ENCODE assay signal across 8 mouse cellular contexts in genomic region chr10:5805731-5806307, GRCm38 (mm10). TPM values are rescaled to one million over a fixed set of nuclear protein-coding genes. Genes with fewer than 3 reads are reported as not detected.
DNase-seq lines count a peak whose midpoint lies in the region; ATAC-seq and TF ChIP-seq lines count a peak whose summit lies in the region.

No protein-coding gene starts in this region.

- TF ChIP-seq CTCF in cerebellum, adult 2 months (IDR thresholded peaks at IDR 0.05; ENCODE audit: borderline replicate concordance, insufficient read depth, low read depth, low read length), result no peak
- no peak for TF ChIP-seq CTCF in lung, adult 2 months (IDR thresholded peaks at IDR 0.05; ENCODE audit: insufficient read depth, low read length)

- peak; percentile 67; the same call in 1 of the 2 replicates for TF ChIP-seq POLR2A in cerebellum, adult 2 months (IDR thresholded peaks at IDR 0.05; ENCODE audit: borderline replicate concordance, insufficient read depth, low read length)
- peak; percentile 72; the same call in 1 of the 2 replicates for TF ChIP-seq POLR2A in lung, adult 2 months (IDR thresholded peaks at IDR 0.05; ENCODE audit: borderline replicate concordance, extremely low read depth, low read depth, low read length)

- peak; percentile 94 for ATAC-seq in forebrain, embryonic 16.5 days
- ATAC-seq in neural tube, embryonic 15.5 days (ENCODE audit: low FRiP score), result peak; percentile 96

- under 1% methylated on average over 43 of the region's 43 CpGs for WGBS in cerebellum, adult 2 months
- under 1% methylated on average over 43 of the region's 43 CpGs for WGBS in forebrain, embryonic 16.5 days
- WGBS in lung, adult 2 months, result under 1% methylated on average over 43 of the region's 43 CpGs
- WGBS in neural tube, embryonic 15.5 days, result under 1% methylated on average over 43 of the region's 43 CpGs

- intact Hi-C loops in heart, postnatal 36 days (cut with DNase I), result loop anchor here (1.0 kb wide), 1 partner anchor 18 kb away; no protein-coding TSS in a partner anchor

- no peaks in the 10 kb centered on the region for H3K9me3 ChIP-seq in forebrain, embryonic 16.5 days (ENCODE audit: control insufficient read depth, low read length)
- no peaks in the 10 kb centered on the region for H3K9me3 ChIP-seq in neural tube, embryonic 15.5 days (replicated peaks)

- H3K4me3 ChIP-seq in cerebellum, adult 2 months (replicated peaks; ENCODE audit: insufficient read depth, low read depth, low read length), result peak overlapping the region; percentile 79
- peak overlapping the region; percentile 60 for H3K4me3 ChIP-seq in forebrain, embryonic 16.5 days (replicated peaks; ENCODE audit: low read length)
- H3K4me3 ChIP-seq in lung, adult 2 months (replicated peaks; ENCODE audit: extremely low read depth, low read depth, low read length), result peak overlapping the region; percentile 91
- H3K4me3 ChIP-seq in neural tube, embryonic 15.5 days (replicated peaks), result peak overlapping the region; percentile 73

- no peaks in the 10 kb centered on the region; the same call in none of the 2 replicates for H3K4me1 ChIP-seq in cerebellum, adult 2 months (ENCODE audit: control insufficient read depth, insufficient read depth, low read length)
- peaks cover 24% of the 10 kb centered on the region for H3K4me1 ChIP-seq in forebrain, embryonic 16.5 days (replicated peaks; ENCODE audit: control insufficient read depth, insufficient read depth, low read length)
- H3K4me1 ChIP-seq in lung, adult 2 months (ENCODE audit: control insufficient read depth, insufficient read depth, low read length), result peaks cover 10% of the 10 kb centered on the region
- H3K4me1 ChIP-seq in neural tube, embryonic 15.5 days, result peaks cover 27% of the 10 kb centered on the region

- peak overlapping the region; percentile 79 for H3K4me2 ChIP-seq in forebrain, embryonic 16.5 days (ENCODE audit: low read length)
- peak overlapping the region; percentile 100 for H3K4me2 ChIP-seq in neural tube, embryonic 15.5 days

- H3K27me3 ChIP-seq in cerebellum, adult 2 months (ENCODE audit: control insufficient read depth, insufficient read depth, low read length), result no peaks in the 10 kb centered on the region
- H3K27me3 ChIP-seq in forebrain, embryonic 16.5 days (replicated peaks; ENCODE audit: control insufficient read depth, insufficient read depth, low read length), result no peaks in the 10 kb centered on the region
- H3K27me3 ChIP-seq in neural tube, embryonic 15.5 days (replicated peaks), result no peaks in the 10 kb centered on the region

- DNase-seq in MN1 (ENCODE audit: low spot score), result peak; percentile 100
- DNase-seq in cerebellum, adult 2 months, result peak; percentile 95 to 97
- peak; percentile 93 to 99 for DNase-seq in heart, postnatal 36 days
- DNase-seq in layer of hippocampus, adult 18-20 months (ENCODE audit: low spot score in 2 of 2), result peak; percentile 95
- DNase-seq in lung, adult 2 months, result peak; percentile 97
- peak; percentile 96 for DNase-seq in testis, postnatal 14 days (ENCODE audit: low spot score)

- H3K27ac ChIP-seq in cerebellum, adult 2 months (ENCODE audit: insufficient read depth, low read length), result peak overlapping the region; percentile 72
- peak overlapping the region; percentile 88 for H3K27ac ChIP-seq in forebrain, embryonic 16.5 days (ENCODE audit: low read length)
- H3K27ac ChIP-seq in neural tube, embryonic 15.5 days (replicated peaks), result peak overlapping the region; percentile 93

- H3K36me3 ChIP-seq in forebrain, embryonic 16.5 days (ENCODE audit: control insufficient read depth, insufficient read depth), result peaks cover under 1% of the 10 kb centered on the region; the same call in 1 of the 2 replicates
- peaks cover 8% of the 10 kb centered on the region; the same call in 1 of the 2 replicates for H3K36me3 ChIP-seq in neural tube, embryonic 15.5 days

- peak overlapping the region; percentile 62 for H3K9ac ChIP-seq in forebrain, embryonic 16.5 days (replicated peaks; ENCODE audit: low read depth, low read length)
- peak overlapping the region; percentile 60 for H3K9ac ChIP-seq in neural tube, embryonic 15.5 days (replicated peaks)

RNA-seq across cellular contexts. Expression of gene Fbxo5, which starts 0.4 kb away (rescaled TPM):
- polyA plus RNA-seq in cerebellum, adult 2 months (2012; rRNA removed), result 3.8 and 5.0 TPM in 2 replicates
- 32.7 and 34.5 TPM in 2 replicates for polyA plus RNA-seq in forebrain, embryonic 16.5 days (2015; fragmentation: Nextera tagmentation; extraction: Ambion mirVana)
- 1 to 10 TPM; 1.1 to 1.7 TPM for total RNA-seq in heart, postnatal 36 days (2021)
- 1 to 10 TPM in 1 of 2 experiments, under 1 TPM in 1; 0.89 to 1.6 TPM for total RNA-seq in layer of hippocampus, adult 18-20 months (2021)
- 0.98 and 1.1 TPM in 2 replicates for polyA plus RNA-seq in lung, adult 2 months (2012; rRNA removed)
- polyA plus RNA-seq in neural tube, embryonic 15.5 days (2015; fragmentation: Nextera tagmentation; extraction: Ambion mirVana), result 12.0 and 21.9 TPM in 2 replicates

RNA-seq across cellular contexts. Expression of gene Mtrf1l, which starts 17.9 kb away (rescaled TPM):
- 5.8 and 7.0 TPM in 2 replicates for polyA plus RNA-seq in cerebellum, adult 2 months (2012; rRNA removed)
- polyA plus RNA-seq in forebrain, embryonic 16.5 days (2015; fragmentation: Nextera tagmentation; extraction: Ambion mirVana), result 10.1 and 12.0 TPM in 2 replicates
- total RNA-seq in heart, postnatal 36 days (2021), result 1 to 10 TPM; 8.0 TPM
- total RNA-seq in layer of hippocampus, adult 18-20 months (2021), result 10 to 100 TPM; 11.4 to 11.5 TPM
- polyA plus RNA-seq in lung, adult 2 months (2012; rRNA removed), result 2.4 TPM in 2 replicates
- polyA plus RNA-seq in neural tube, embryonic 15.5 days (2015; fragmentation: Nextera tagmentation; extraction: Ambion mirVana), result 12.1 and 12.3 TPM in 2 replicates

Comparison
In these comparisons a context has a peak if more than half of its experiments do, and no peak if none do; other contexts are left out.
1. Peak in every context shown above with its lines: DNase-seq, ATAC-seq, H3K4me3 ChIP-seq and H3K27ac ChIP-seq.